Mouse (Mus musculus): ENCODE data around the gene Olfr149.
"Not testable (repeated sequence)": the region's sequence is repeated elsewhere in the genome, so short reads cannot be mapped to it uniquely, and the experiment has no call there.

The Olfr149 gene

DNA sequence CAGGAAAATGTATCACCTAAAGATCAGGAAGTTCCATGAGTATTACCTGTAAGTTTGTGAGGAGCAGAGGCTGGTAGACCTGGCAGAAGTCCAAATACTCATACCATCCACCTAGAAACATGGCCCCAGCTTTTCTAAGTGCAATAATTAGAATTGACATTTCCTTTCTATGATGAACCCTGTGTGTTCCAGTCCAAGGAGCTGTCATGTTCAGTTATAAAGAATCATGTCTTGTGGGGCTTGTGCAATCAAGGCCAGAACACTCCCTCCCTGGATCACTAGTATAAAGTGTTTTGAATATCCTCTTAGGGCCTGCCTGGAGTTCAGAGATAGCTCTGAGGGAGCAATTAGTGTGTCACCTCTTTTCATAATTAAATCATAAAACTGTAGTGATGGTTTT, at the start of gene Olfr149:
Gene Olfr149 (minus strand): TSS at position 101 of the 400 bp plus-strand sequence.
- DNase-seq, result no peak

DNA sequence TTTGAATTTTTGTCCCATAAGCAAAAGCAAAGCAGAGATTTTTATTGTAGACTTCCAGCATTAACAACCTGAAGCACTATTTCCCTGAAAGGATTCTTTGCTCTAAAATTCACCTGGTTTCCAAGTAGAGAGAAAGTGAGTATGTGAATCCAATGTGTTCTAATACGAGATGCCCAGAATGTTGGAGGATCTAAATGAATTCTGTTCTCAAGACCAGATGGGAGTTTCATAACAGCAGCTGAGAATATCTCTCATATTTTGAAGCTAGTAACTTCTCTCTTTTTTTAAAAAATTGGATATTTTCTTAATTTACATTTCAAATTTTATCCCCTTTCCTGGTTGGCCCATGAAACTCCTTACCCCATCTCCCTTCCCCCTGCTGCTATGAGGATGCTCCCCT, 39.5 kb upstream of the Olfr149 start:
- DNase-seq, result peak; percentile 13

DNA sequence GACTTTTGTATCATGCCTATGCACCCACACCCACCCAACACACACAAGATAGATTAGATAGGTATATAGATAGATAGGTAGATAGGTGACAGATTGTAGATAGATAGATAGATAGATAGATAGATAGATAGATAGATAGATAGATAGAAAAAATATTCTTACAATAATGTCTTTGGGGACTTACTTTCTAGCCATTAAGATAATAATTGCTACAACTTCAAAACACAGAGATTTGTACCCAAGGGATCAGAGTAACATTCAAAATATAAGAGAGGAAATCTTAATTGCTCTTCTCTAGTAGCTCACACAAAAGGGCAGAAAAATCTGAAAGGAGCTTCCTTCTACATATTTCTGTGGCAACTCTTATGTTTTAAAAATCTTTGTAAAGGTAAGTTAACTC, 39.0 kb upstream of the Olfr149 start, which contains the start of gene Olfr967:
Gene Olfr967 (plus strand): TSS at position 301 of the 400 bp plus-strand sequence.
- DNase-seq, result no peak

DNA sequence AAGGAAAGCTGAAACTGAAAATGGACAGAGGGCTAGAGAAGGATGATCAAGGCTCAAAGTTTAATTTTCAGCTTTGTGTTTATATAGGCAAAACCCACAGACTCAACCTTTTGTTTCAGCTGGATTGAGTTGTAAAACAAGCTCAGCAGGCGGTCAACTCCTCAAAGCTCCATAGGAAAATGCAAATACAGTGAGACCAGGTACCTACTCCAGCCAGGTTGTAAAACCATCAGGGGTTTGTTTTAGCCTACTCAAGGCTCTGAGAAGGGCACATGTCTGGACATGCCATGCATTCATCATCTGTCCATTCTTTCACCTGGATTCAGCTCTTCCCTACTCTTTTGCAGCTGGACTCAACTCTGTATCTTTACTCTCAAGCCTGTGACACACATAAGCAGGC, 33.8 kb upstream of the Olfr149 start:
- no peak for DNase-seq

DNA sequence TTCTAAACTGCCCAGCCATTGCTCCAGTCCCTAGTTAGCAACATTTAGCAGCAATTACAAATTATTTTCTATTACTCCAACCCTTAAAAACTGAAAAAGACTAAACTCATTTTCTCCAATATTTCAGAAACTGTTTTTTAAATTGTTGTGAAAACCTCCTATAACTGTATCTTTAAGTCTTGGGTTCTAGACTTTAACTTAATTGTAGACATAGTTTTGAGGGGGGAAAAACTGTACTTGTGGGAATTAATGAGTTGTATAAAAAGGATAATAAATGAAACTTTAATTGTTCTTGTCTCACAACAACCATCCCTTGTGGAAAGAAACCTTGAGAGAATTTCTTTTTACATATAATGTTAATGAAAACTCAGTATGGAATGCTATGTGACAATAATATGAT, 23.8 kb upstream of the Olfr149 start, which contains the start of gene Olfr150:
Gene Olfr150 (plus strand): TSS at position 301 of the 400 bp plus-strand sequence.
- DNase-seq, result no peak

DNA sequence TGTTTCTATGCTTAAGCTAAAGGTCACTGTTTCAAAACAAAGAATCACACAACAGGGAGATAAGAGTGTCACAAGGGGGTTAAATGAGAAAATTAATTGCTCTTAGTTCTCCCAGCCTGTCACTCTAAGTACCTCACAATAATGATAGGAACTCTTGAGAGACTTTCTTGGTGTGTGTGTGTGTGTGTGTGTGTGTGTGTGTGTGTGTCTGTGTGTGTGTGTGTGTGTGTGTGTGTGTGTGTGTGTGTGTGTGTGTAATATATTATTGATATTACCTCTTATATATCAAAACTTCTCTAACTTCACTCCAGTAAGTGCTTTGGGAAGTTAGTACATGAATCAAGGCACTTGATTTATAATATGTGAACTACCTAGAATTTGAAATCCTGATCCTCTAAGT, 4.1 kb upstream of the Olfr149 start, which contains the start of gene Olfr965:
Gene Olfr965 (plus strand): TSS at position 301 of the 400 bp plus-strand sequence.
- no peak for DNase-seq

DNA sequence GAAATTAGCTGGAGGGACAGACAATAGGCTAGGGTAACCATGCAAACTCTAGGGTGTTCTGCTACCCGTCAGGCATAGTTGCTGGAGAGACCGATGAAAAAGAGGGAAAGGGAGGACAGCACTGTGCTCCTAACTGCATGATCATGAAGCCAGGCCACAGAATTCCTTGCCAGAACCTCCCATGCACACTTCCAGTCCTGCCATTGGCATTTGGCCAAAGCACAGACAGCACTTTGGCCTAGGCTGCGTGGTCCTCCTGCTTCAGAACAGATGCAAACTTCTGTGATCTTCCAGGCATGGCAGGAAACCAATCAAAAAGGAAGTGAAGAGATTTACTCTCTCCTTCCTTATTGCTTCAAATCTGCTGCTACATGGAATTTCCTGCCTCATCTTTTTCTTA, 2.0 kb upstream of the Olfr149 start:
- DNase-seq, result no peak

DNA sequence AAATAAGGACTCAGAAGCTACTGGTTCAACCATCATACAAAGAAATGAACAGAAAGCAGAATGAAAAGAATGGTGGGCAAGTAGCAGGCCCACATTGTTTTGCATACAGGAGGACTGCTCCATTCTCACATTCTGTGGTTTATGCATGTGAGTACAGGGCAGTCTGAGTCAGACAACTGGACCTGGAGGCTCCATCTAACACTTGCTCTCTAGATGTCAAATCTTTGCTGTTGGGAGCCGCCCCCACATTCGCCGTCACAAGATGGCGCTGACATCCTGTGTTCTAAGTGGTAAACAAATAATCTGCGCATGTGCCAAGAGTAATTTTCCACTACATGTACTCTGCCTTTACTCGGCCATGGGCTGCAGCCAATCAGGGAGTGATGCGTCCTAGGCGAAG, 5.8 kb downstream of the Olfr149 start:
- not testable (repeated sequence) for DNase-seq

DNA sequence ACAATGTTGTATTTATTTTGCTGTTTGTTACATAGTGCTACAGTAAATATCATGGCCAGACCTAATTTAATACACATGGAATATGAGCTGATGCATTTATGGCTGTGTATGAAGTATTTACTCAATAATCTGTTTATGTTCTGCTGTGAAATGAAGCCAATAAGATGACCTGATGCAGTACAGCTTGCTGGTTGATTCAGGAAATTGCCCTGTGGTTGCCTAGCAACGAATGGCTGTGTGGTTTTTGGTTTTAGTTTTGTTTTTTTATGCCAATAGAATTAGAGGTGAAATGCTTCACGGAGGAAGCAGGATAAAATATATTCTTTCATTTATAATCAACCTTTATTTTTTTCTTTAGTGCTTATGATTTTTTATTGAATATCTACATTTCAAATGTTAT, 27.6 kb downstream of the Olfr149 start:
- no peak for DNase-seq

DNA sequence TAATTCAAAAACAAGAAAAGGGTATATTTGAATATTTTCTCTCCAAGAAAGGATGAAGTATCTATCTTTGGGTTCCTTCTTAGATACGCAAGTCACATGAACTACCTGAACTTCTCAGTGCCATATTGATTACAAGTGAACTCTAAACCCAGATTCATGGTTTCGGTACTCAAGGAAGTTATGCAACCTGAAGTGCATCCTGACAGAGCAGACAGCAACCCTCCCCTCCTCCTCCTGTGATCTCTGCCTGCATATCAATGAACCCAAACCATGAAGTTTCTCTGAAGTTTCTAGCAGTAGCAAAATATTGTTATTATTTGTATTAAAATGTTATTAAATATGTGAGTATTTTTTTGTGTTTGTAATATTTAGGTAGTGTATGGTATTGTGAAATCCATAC, 28.4 kb downstream of the Olfr149 start:
- no peak for DNase-seq

DNA sequence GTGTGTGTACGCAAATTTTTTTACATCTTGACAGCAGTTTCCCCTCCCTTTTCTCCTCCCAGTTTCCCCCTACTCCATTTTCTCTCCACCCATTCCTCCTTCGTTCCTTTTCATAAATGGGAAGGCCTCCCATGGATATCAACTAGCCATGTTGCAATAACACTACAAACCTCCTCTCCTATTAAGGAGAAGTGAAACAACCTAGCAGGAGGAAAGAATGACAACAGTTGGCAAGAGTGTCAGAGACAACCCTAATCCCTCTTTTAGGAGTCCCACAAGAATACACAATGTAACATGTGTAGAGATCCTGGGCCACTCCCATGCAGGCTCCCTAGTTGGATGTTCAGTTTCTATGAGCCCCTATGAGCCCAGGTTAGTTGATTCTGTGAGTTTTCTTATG, 32.1 kb downstream of the Olfr149 start:
- DNase-seq, result no peak

DNA sequence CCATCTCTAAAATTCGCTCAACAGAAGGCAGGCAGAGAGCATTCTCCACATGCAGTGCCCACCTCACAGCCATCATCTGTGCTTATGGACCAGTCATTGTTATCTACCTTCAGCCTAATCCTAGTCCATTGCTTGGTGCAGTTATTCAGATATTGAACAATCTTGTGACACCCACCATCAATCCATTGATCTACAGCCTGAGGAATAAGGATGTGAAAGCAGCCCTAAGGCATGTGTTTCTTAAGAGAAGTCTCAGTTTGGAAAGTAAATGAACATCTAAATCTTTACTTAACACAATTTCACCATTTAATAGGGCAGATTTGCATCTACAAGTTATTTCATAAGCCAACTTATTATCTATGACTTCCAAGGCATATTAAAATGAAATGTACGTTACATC, 37.2 kb downstream of the Olfr149 start:
- no peak for DNase-seq

DNA sequence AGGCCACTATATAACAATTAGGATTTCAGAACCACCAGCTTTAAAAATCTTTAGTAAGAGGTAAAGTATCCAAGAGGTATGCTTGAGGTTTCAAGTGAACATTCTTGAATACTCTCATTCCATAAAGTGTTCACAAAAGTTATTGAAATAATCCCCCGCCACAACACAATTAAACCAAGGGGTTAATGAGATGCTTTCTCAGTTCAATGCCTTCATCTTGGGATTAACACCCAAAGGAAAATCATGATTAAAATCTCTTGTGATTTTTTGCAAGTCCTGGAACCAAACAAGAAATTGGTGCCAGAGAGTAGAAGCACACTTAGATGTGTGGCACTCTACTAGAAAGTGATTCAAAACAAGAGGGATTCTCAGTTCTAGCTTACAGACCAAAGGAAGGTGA, 40.0 kb downstream of the Olfr149 start, which contains the start of gene Olfr963:
Gene Olfr963 (plus strand): TSS at position 301 of the 400 bp plus-strand sequence.
- DNase-seq, result no peak

DNA sequence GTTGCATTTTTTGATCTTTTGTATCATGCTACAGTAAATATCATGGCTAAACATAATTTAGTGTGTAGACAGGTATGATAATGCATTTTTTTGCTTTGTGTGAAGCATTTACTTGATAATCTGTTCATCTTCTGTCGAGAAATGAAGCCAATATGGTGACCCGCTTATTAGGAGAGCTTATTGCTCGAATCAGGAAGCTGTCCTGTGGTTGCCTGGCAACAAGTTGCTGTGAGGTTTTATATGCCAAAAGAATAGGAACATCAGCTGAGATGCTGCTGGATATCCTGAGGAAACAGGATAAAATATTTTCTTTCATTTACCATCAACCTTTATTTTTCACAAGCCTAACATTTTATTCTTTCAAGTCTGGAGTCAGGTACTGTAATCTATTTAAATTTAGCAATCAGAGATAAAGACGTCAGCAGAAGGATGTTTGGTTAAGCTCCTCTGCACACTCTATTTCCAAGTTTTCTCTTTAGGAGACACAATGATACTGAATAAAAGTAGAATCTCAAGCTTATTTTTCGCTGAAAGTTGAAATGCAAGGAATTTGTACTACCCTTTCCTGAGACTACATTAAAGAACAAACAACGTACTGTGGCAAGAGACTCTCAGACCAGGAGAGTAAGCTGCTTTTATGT, 52.0 kb downstream of the Olfr149 start:
- no peak for DNase-seq

Measured in right cerebral cortex, adult 18-20 months (tissue).